Mouse (Mus musculus) cortical plate, adult 2 months (tissue): ENCODE measurements at regions not wholly inside any gene's neighbourhood (a gene's known extent, or its start where the extent isn't known, plus 50 kb on each side); places are given as distances from the start of the nearest gene placed in this dataset.

Experiments
- H3K27ac ChIP-seq: fragments of 200-500 bp; 2 replicates; pipeline ENCODE4 v1.5.1; 2012; ENCODE audit warnings: low read length, control low read depth, inconsistent platforms; ENCODE audit not compliant: insufficient read depth
- H3K4me1 ChIP-seq: fragments of 200-500 bp; 2 replicates; pipeline ENCODE4 v1.6.1; 2011; ENCODE audit warnings: low read length; ENCODE audit not compliant: control insufficient read depth, insufficient read depth
- H3K4me3 ChIP-seq: fragments of 200-500 bp; 2 replicates; pipeline ENCODE4 v1.5.1; 2011; ENCODE audit warnings: mild to moderate bottlenecking, low read length, control low read depth; ENCODE audit not compliant: insufficient read depth
- CTCF ChIP-seq: fragments of 200-500 bp; IDR thresholded peaks from 2 replicates; pipeline ENCODE4 v1.5.1; 2011; ENCODE audit warnings: mild to moderate bottlenecking, control low read depth, low read length; ENCODE audit not compliant: insufficient read depth; ENCODE audit errors: extremely low read depth
- POLR2A ChIP-seq: fragments of 200-500 bp; IDR thresholded peaks from 2 replicates; pipeline ENCODE4 v1.6.1; 2011; ENCODE audit warnings: mild to moderate bottlenecking, low read length, control low read depth; ENCODE audit not compliant: insufficient read depth; ENCODE audit errors: extremely low read depth

- H3K4me3 ChIP-seq: no peak overlapping the region
- TF ChIP-seq CTCF (no peak), POLR2A (no peak)
- no peak overlapping the region for H3K27ac ChIP-seq
- H3K4me1 ChIP-seq: no peaks in the 10 kb centered on the region
Observed at GRCm38 (mm10) chr2:45219851-45220250, 102.7 kb upstream of the Zeb2 start.

GRCm38 (mm10) chr2:45212833-45213232 lies 95.6 kb upstream of the Zeb2 start:
- TF ChIP-seq CTCF (no peak), POLR2A (no peak)
- H3K4me1 ChIP-seq: no peaks in the 10 kb centered on the region
- H3K27ac ChIP-seq: no peak overlapping the region
- no peak overlapping the region for H3K4me3 ChIP-seq

GRCm38 (mm10) chr2:45208526-45208925 lies 91.3 kb upstream of the Zeb2 start:
- Histone ChIP-seq H3K27ac (no peak overlapping the region), H3K4me3 (no peak overlapping the region), H3K4me1 (no peaks in the 10 kb centered on the region)
- TF ChIP-seq POLR2A (no peak), CTCF (no peak)

GRCm38 (mm10) chr2:45205756-45206155 lies 88.6 kb upstream of the Zeb2 start:
- TF ChIP-seq POLR2A (no peak), CTCF (no peak)
- H3K4me1 ChIP-seq: no peaks in the 10 kb centered on the region
- H3K27ac ChIP-seq: no peak overlapping the region
- no peak overlapping the region for H3K4me3 ChIP-seq

- no peak overlapping the region for H3K4me3 ChIP-seq
- no peak overlapping the region for H3K27ac ChIP-seq
- TF ChIP-seq CTCF (no peak), POLR2A (no peak)
- no peaks in the 10 kb centered on the region for H3K4me1 ChIP-seq
Observed at GRCm38 (mm10) chr2:45205211-45205610, 88.0 kb upstream of the Zeb2 start.

- TF ChIP-seq CTCF (no peak), POLR2A (no peak)
- no peak overlapping the region for H3K4me3 ChIP-seq
- H3K4me1 ChIP-seq: no peaks in the 10 kb centered on the region; the same call in 1 of the 2 replicates
- H3K27ac ChIP-seq: peak overlapping the region; percentile 65
Observed at GRCm38 (mm10) chr2:45197955-45198631, 80.9 kb upstream of the Zeb2 start.

GRCm38 (mm10) chr2:45197342-45197741 lies 80.1 kb upstream of the Zeb2 start:
- H3K27ac ChIP-seq: peak overlapping the region; percentile 88; the same call in 1 of the 2 replicates
- H3K4me3 ChIP-seq: no peak overlapping the region
- H3K4me1 ChIP-seq: no peaks in the 10 kb centered on the region; the same call in 1 of the 2 replicates
- TF ChIP-seq POLR2A (no peak), CTCF (no peak)

- TF ChIP-seq POLR2A (no peak), CTCF (no peak)
- Histone ChIP-seq H3K4me3 (no peak overlapping the region), H3K27ac (peak overlapping the region; percentile 88), H3K4me1 (no peaks in the 10 kb centered on the region; the same call in 1 of the 2 replicates)
Observed at GRCm38 (mm10) chr2:45196511-45196910, 79.3 kb upstream of the Zeb2 start.

- H3K4me1 ChIP-seq: no peaks in the 10 kb centered on the region; the same call in 1 of the 2 replicates
- H3K27ac ChIP-seq: no peak overlapping the region
- H3K4me3 ChIP-seq: no peak overlapping the region
- TF ChIP-seq CTCF (no peak), POLR2A (no peak)
Observed at GRCm38 (mm10) chr2:45194335-45194734, 77.1 kb upstream of the Zeb2 start.

- H3K4me3 ChIP-seq: no peak overlapping the region
- no peak for TF ChIP-seq CTCF
- TF ChIP-seq POLR2A: no peak
Observed at GRCm38 (mm10) chr2:45185621-45185999, 68.4 kb upstream of the Zeb2 start.

More at GRCm38 (mm10) chr2:45185621-45185999, 68.4 kb upstream of the Zeb2 start:
- peaks cover 2% of the 10 kb centered on the region; the same call in 1 of the 2 replicates for H3K4me1 ChIP-seq
- H3K27ac ChIP-seq: no peak overlapping the region
